Mouse (Mus musculus) MEL (cell line): ENCODE measurements around the gene Rnasek. TPM values are rescaled to one million over a fixed set of nuclear protein-coding genes. Genes with fewer than 3 reads are reported as not detected.

Source experiments
- DNase-seq: peaks from one replicate; pipeline ENCODE4 v3.0.0; 2011; ENCODE audit warnings: low read depth, low spot score
- H3K27ac ChIP-seq: 2 replicates; pipeline ENCODE4 v1.5.1; 2012; ENCODE audit warnings: low read depth, mild to moderate bottlenecking, control low read depth, low read length, moderate library complexity; ENCODE audit not compliant: control insufficient read depth
- H3K27me3 ChIP-seq, 2 experiments: fragments of 150-350 bp in 1 of 2; sonication (generic) in 1 of 2; 2 replicates each; pipeline ENCODE4 v1.6.1; 2012; ENCODE audit warnings: low read length in 2 of 2, mild to moderate bottlenecking in 2 of 2, improper control_type of control experiment in 1 of 2, moderate library complexity in 1 of 2; ENCODE audit not compliant: insufficient read depth in 2 of 2, control insufficient read depth in 1 of 2
- H3K36me3 ChIP-seq, 2 experiments: 2 replicates each; pipeline ENCODE4 v1.6.1; 2012 to 2014; ENCODE audit warnings: low read length in 2 of 2, improper control_type of control experiment in 1 of 2, inconsistent platforms in 1 of 2, mild to moderate bottlenecking in 1 of 2; ENCODE audit not compliant: insufficient read depth in 2 of 2, control insufficient read depth in 1 of 2
- H3K4me1 ChIP-seq, 2 experiments: fragments of 150-350 bp in 1 of 2; sonication (generic) in 1 of 2; 2 replicates each; pipeline ENCODE4 v1.6.1; 2012; ENCODE audit warnings: low read length in 2 of 2, improper control_type of control experiment in 1 of 2, mild to moderate bottlenecking in 1 of 2; ENCODE audit not compliant: insufficient read depth in 2 of 2, control insufficient read depth in 1 of 2
- H3K4me3 ChIP-seq, 2 experiments: fragments of 150-350 bp in 1 of 2; sonication (generic) in 1 of 2; 2 replicates each; pipeline ENCODE4 v1.5.1; 2012; ENCODE audit warnings: low read depth in 2 of 2, low read length in 2 of 2, mild to moderate bottlenecking in 2 of 2, moderate library complexity in 2 of 2, control low read depth in 1 of 2, improper control_type of control experiment in 1 of 2; ENCODE audit not compliant: control insufficient read depth in 1 of 2, insufficient read depth in 1 of 2
- H3K79me2 ChIP-seq: 2 replicates; pipeline ENCODE4 v1.6.1; 2012; ENCODE audit warnings: mild to moderate bottlenecking, low read length, moderate library complexity; ENCODE audit not compliant: control insufficient read depth, poor library complexity, insufficient read depth
- H3K9ac ChIP-seq: 2 replicates; pipeline ENCODE4 v1.6.1; 2012; ENCODE audit warnings: low read depth, mild to moderate bottlenecking, control low read depth, low read length, moderate library complexity; ENCODE audit not compliant: control insufficient read depth, poor library complexity, severe bottlenecking
- H3K9me3 ChIP-seq: fragments of 150-350 bp; sonication (generic); replicated peaks from 2 replicates; pipeline ENCODE4 v1.6.1; 2012; ENCODE audit warnings: mild to moderate bottlenecking, low read length, improper control_type of control experiment, moderate library complexity; ENCODE audit not compliant: insufficient read depth
- CHD2 ChIP-seq: IDR thresholded peaks from 2 replicates; pipeline ENCODE4 v1.6.1; 2011; ENCODE audit warnings: low read length, improper control_type of control experiment
- CTCF ChIP-seq, 3 experiments: IDR thresholded peaks in 2 of 3; conservative IDR thresholded peaks in 1 of 3; 2 replicates each; pipeline ENCODE4 v1.5.1; 2011 to 2012; ENCODE audit warnings: low read length in 3 of 3, low read depth in 2 of 3, mild to moderate bottlenecking in 2 of 3, improper control_type of control experiment in 1 of 3, inconsistent platforms in 1 of 3, mixed read lengths in 1 of 3, moderate library complexity in 1 of 3; ENCODE audit not compliant: control insufficient read depth in 1 of 3, insufficient read depth in 1 of 3, poor library complexity in 1 of 3, severe bottlenecking in 1 of 3
- ELF1 ChIP-seq: IDR thresholded peaks from 2 replicates; pipeline ENCODE4 v1.6.1; 2014; ENCODE audit warnings: low read depth, mild to moderate bottlenecking, inconsistent platforms, low read length, improper control_type of control experiment, moderate library complexity
- EP300 ChIP-seq, 2 experiments: IDR thresholded peaks; 2 replicates each; pipeline ENCODE4 v1.6.1; 2011; ENCODE audit warnings: improper control_type of control experiment in 2 of 2, low read length in 2 of 2, low read depth in 1 of 2, mild to moderate bottlenecking in 1 of 2
- GABPA ChIP-seq: IDR thresholded peaks from 2 replicates; pipeline ENCODE4 v1.6.1; 2012; ENCODE audit warnings: low read depth, mild to moderate bottlenecking, inconsistent platforms, low read length, improper control_type of control experiment, moderate library complexity
- GATA1 ChIP-seq: IDR thresholded peaks from 2 replicates; pipeline ENCODE4 v1.6.1; 2011; ENCODE audit warnings: low read depth, low read length, improper control_type of control experiment
- HCFC1 ChIP-seq: IDR thresholded peaks from 2 replicates; pipeline ENCODE4 v1.6.1; 2012; ENCODE audit warnings: low read depth, mild to moderate bottlenecking, inconsistent platforms, low read length, improper control_type of control experiment, moderate library complexity
- JUND ChIP-seq: IDR thresholded peaks from 2 replicates; pipeline ENCODE4 v1.6.1; 2011; ENCODE audit warnings: low read depth, mild to moderate bottlenecking, improper control_type of control experiment, low read length
- KAT2A ChIP-seq: conservative IDR thresholded peaks from 2 replicates; pipeline ENCODE4 v1.6.1; 2012; ENCODE audit warnings: low read depth, low read length, improper control_type of control experiment, inconsistent platforms
- MEF2A ChIP-seq: IDR thresholded peaks from 2 replicates; pipeline ENCODE4 v1.6.1; 2014; ENCODE audit warnings: low read depth, mild to moderate bottlenecking, inconsistent platforms, low read length, improper control_type of control experiment; ENCODE audit not compliant: poor library complexity, insufficient replicate concordance, severe bottlenecking; ENCODE audit errors: extremely low read depth
- NELFE ChIP-seq: IDR thresholded peaks from 2 replicates; pipeline ENCODE4 v1.6.1; 2011; ENCODE audit warnings: low read depth, low read length, improper control_type of control experiment
- NRF1 ChIP-seq: IDR thresholded peaks from 2 replicates; pipeline ENCODE4 v1.6.1; 2014; ENCODE audit warnings: low read depth, mild to moderate bottlenecking, inconsistent platforms, low read length, improper control_type of control experiment, moderate library complexity; ENCODE audit not compliant: poor library complexity, insufficient read depth, severe bottlenecking
- POLR2A ChIP-seq, 2 experiments: IDR thresholded peaks; 2 replicates each; pipeline ENCODE4 v1.6.1; 2011 to 2012; ENCODE audit warnings: low read length in 2 of 2, mild to moderate bottlenecking in 2 of 2, control low read depth in 1 of 2, improper control_type of control experiment in 1 of 2, low read depth in 1 of 2, moderate library complexity in 1 of 2; ENCODE audit not compliant: control insufficient read depth in 1 of 2, insufficient read depth in 1 of 2, poor library complexity in 1 of 2
- POLR2AphosphoS2 ChIP-seq: IDR thresholded peaks from 2 replicates; pipeline ENCODE4 v1.6.1; 2011; ENCODE audit warnings: low read length, improper control_type of control experiment
- RAD21 ChIP-seq: IDR thresholded peaks from 2 replicates; pipeline ENCODE4 v1.6.1; 2011; ENCODE audit warnings: mild to moderate bottlenecking, low read depth, low read length, improper control_type of control experiment
- RCOR1 ChIP-seq: IDR thresholded peaks from 2 replicates; pipeline ENCODE4 v1.6.1; 2012; ENCODE audit warnings: low read depth, mild to moderate bottlenecking, inconsistent platforms, low read length, improper control_type of control experiment
- SIN3A ChIP-seq: IDR thresholded peaks from 2 replicates; pipeline ENCODE4 v1.6.1; 2012; ENCODE audit warnings: low read length, improper control_type of control experiment, inconsistent platforms
- SMC3 ChIP-seq: IDR thresholded peaks from 2 replicates; pipeline ENCODE4 v1.6.1; 2011; ENCODE audit warnings: low read depth, low read length, improper control_type of control experiment
- TAL1 ChIP-seq: IDR thresholded peaks from 2 replicates; pipeline ENCODE4 v1.6.1; 2012; ENCODE audit warnings: mild to moderate bottlenecking, inconsistent platforms, low read length, moderate library complexity, mixed read lengths
- TCF12 ChIP-seq: IDR thresholded peaks from 2 replicates; pipeline ENCODE4 v1.6.1; 2014; ENCODE audit warnings: low read depth, mild to moderate bottlenecking, inconsistent platforms, low read length, improper control_type of control experiment, moderate library complexity
- UBTF ChIP-seq: IDR thresholded peaks from 2 replicates; pipeline ENCODE4 v1.6.1; 2012; ENCODE audit warnings: low read depth, mild to moderate bottlenecking, inconsistent platforms, low read length, improper control_type of control experiment, moderate library complexity, borderline replicate concordance; ENCODE audit not compliant: insufficient read depth
- ZC3H11A ChIP-seq: IDR thresholded peaks from 2 replicates; pipeline ENCODE4 v1.6.1; 2012; ENCODE audit warnings: low read depth, mild to moderate bottlenecking, inconsistent platforms, low read length, improper control_type of control experiment
- ZKSCAN1 ChIP-seq: IDR thresholded peaks from 2 replicates; pipeline ENCODE4 v1.6.1; 2012; ENCODE audit warnings: low read depth, mild to moderate bottlenecking, inconsistent platforms, low read length, improper control_type of control experiment, moderate library complexity
- ZMIZ1 ChIP-seq: IDR thresholded peaks from 2 replicates; pipeline ENCODE4 v1.6.1; 2012; ENCODE audit warnings: low read depth, mild to moderate bottlenecking, inconsistent platforms, low read length, improper control_type of control experiment, moderate library complexity
- polyA plus RNA-seq, 2 experiments: library from polyadenylated mRNA; stranded (reverse) in 1 of 2; unstranded in 1 of 2; fragments of >175 nt in 1 of 2; fragments of >200 nt in 1 of 2; gene quantifications; 2 replicates each; pipeline versions ENCODE4 v1.2.1 to v1.2.4; 2012; ENCODE audit warnings: low replicate concordance in 2 of 2, low read depth in 1 of 2; ENCODE audit not compliant: insufficient read length in 2 of 2, insufficient read depth in 1 of 2, missing spikeins in 1 of 2
- total RNA-seq: library from RNA; depleted of rRNA; stranded (reverse); fragments of 300-350 nt; gene quantifications from 2 replicates; pipeline ENCODE4 v1.2.3, GENCODE M21; 2012

The Rnasek gene
- total and polyA plus RNA-seq, 3 experiments, result 56.2 to 179 TPM; not detected in 1

GRCm38 (mm10) chr11:70214191-70214855 lies 25.3 kb downstream of the Rnasek start:
- Histone ChIP-seq H3K27me3 (no peaks in the 10 kb centered on the region), H3K79me2 (no peaks in the 10 kb centered on the region), H3K9ac (no peak overlapping the region), H3K9me3 (no peaks in the 10 kb centered on the region), H3K27ac (no peak overlapping the region), H3K4me3 (no peak overlapping the region), H3K36me3 (no peaks in the 10 kb centered on the region; a peak in 1 of 4 replicates), H3K4me1 (peaks cover 0 to 5% of the 10 kb centered on the region in 2 experiments; a peak in 1 of 4 replicates)
- TF ChIP-seq NRF1 (no peak), SMC3 (no peak), TAL1 (no peak), CTCF (IDR thresholded peaks at IDR 0.05 in 2 of 3, conservative IDR thresholded peaks at IDR 0.05 in 1 of 3; ENCODE audit: control insufficient read depth in 1 of 3, insufficient read depth in 1 of 3, low read depth in 2 of 3, low read length in 3 of 3, poor library complexity in 1 of 3, severe bottlenecking in 1 of 3) (no peak), ZKSCAN1 (no peak)
- no peak for DNase-seq

- Histone ChIP-seq H3K9ac (no peak overlapping the region), H3K4me1 (peaks cover 0 to 5% of the 10 kb centered on the region in 2 experiments; a peak in 1 of 4 replicates), H3K36me3 (no peaks in the 10 kb centered on the region), H3K27ac (no peak overlapping the region), H3K27me3 (no peaks in the 10 kb centered on the region), H3K4me3 (no peak overlapping the region), H3K79me2 (no peaks in the 10 kb centered on the region), H3K9me3 (no peaks in the 10 kb centered on the region)
- TF ChIP-seq HCFC1 (no peak), POLR2AphosphoS2 (0 out of 2 replicates have a peak, but pooled peaks have one; percentile 16)
- no peak for DNase-seq
Observed at GRCm38 (mm10) chr11:70213736-70214135, 25.9 kb downstream of the Rnasek start.

- H3K27me3 ChIP-seq, result no peaks in the 10 kb centered on the region
- peak overlapping the region; percentile 30 for H3K9ac ChIP-seq
- H3K4me3 ChIP-seq, result no peak overlapping the region
- peak; percentile 89 for DNase-seq
- H3K4me1 ChIP-seq, result peaks cover 0 to 5% of the 10 kb centered on the region in 2 experiments; a peak in 1 of 4 replicates
- no peak overlapping the region for H3K27ac ChIP-seq
- no peaks in the 10 kb centered on the region for H3K36me3 ChIP-seq
- no peaks in the 10 kb centered on the region for H3K9me3 ChIP-seq
- H3K79me2 ChIP-seq, result no peaks in the 10 kb centered on the region
- no peak; the same call in 1 of the 2 replicates for TF ChIP-seq POLR2AphosphoS2
- no peak for TF ChIP-seq ZKSCAN1
- TF ChIP-seq CTCF (IDR thresholded peaks at IDR 0.05 in 2 of 3, conservative IDR thresholded peaks at IDR 0.05 in 1 of 3; ENCODE audit: control insufficient read depth in 1 of 3, insufficient read depth in 1 of 3, low read depth in 2 of 3, low read length in 3 of 3, poor library complexity in 1 of 3, severe bottlenecking in 1 of 3), result peak; percentile 44 to 96 (median 65)
- no peak for TF ChIP-seq GATA1
- no peak for TF ChIP-seq POLR2A (IDR thresholded peaks at IDR 0.05; ENCODE audit: control insufficient read depth in 1 of 2, insufficient read depth in 1 of 2, low read depth in 1 of 2, low read length in 2 of 2, poor library complexity in 1 of 2)
- no peak for TF ChIP-seq TCF12
- no peak for TF ChIP-seq NELFE
- TF ChIP-seq ZC3H11A, result peak; percentile 88
- TF ChIP-seq UBTF, result no peak
- peak; percentile 67 for TF ChIP-seq SIN3A
- peak; percentile 95 for TF ChIP-seq SMC3
- no peak for TF ChIP-seq ZMIZ1
- no peak for TF ChIP-seq RCOR1
- TF ChIP-seq JUND, result no peak
- TF ChIP-seq ELF1, result peak; percentile 69; the same call in 1 of the 2 replicates
- no peak for TF ChIP-seq MEF2A
- TF ChIP-seq KAT2A, result no peak
- TF ChIP-seq RAD21, result peak; percentile 96
- 0 out of 2 replicates have a peak, but pooled peaks have one; percentile 43 for TF ChIP-seq HCFC1
- no peak for TF ChIP-seq CHD2
- TF ChIP-seq GABPA, result no peak
- no peak for TF ChIP-seq EP300 (IDR thresholded peaks at IDR 0.05; ENCODE audit: low read depth in 1 of 2, low read length in 2 of 2)
Observed at GRCm38 (mm10) chr11:70212896-70213295, 26.7 kb downstream of the Rnasek start.
